Mouse (Mus musculus) cerebellum, adult 8-10 months (tissue): ENCODE measurements around the gene Srgap3.
"Not testable (repeated sequence)": the region's sequence is repeated elsewhere in the genome, so short reads cannot be mapped to it uniquely, and the experiment has no call there.

Experiments
- DNase-seq: peaks from one replicate; pipeline ENCODE4 v3.0.0; 2022

Srgap3 gene

DNA sequence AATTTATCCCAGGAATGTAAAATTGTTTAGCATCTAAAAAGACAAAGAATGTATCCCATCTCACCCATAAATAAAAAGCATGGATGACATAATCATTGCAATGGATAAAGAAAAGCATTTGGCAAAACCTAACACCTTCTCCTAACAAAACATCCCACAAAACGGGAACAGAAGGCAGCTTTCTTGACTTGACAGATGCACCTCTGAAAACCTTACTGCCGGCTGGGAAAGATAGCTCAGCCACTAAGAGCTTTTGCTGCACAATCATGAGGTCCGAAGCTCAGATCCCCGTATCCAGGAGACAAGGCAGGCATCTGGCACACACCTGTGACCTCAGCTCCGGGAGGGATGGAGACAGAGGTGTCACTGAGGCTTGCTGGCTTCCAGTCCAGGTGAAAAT, 213.1 kb downstream of the Srgap3 start:
- DNase-seq: no peak

DNA sequence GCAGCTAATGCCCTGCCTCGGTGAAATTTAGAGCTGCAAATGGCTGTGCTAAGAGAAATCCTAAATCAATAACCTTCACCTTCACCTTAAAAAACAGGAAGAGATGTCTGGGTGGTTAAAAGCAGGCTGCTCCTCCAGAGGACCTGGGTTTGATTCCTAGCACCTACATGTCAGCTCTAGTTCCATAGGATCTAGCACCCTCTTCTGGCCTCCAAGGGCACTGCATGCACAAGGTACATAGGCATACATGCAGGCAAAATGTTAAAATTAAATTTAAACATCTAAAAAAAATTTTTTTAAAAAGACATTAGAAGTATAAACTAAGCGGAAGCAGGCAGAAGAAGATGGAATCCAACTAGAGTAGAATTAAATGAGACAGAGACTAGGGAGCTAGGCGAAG, 214.6 kb downstream of the Srgap3 start:
- DNase-seq: no peak

DNA sequence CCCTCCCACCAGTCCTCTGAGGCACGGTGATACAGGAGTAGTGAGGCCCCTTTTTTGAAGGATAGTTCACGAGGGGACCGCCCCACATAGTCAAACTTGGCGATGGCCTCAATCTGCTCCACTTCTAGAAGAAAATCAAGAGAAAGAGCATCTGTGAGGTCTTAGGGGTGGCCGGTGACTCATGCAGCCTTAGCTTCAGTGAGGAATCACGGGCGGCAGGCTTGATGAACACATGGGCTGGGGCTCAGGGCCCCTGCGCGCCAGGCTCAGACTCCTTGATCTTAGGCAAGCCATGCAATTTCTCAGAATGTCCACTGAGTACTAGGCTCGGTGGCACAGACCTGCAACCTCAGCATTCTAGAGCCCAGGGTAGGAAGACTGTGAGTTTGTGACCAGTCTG, 215.7 kb downstream of the Srgap3 start:
- DNase-seq: no peak

DNA sequence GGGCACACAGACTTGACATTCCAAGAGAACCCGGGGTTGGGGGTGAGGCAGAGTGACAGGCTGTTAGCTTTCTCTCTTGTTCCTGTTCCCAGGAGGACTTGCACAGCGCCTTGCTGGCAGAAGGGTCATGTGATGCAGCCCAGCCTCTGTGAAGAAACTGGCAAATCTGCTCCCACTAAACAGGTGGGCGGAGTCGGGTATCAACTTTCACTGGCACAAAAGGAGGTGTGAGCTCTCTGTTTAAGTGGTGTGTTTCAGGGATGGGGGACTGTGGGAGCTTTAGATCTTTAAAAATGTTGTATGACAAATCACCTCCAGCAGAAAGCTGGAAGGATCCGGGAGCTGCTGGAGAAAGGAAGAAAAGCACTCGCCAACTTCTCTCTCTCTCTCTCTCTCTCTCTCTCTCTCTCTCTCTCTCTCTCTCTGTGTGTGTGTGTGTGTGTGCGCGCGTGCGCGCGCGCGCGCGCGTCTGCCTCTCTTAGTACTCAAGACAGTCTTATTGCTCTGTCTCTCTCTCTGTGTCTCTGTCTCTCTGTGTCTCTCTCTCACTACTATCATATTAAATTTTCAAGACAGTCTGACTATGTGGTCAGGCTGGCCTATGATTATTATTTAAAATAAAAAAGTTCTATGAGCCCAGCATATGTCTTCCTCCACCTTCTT, 218.2 kb downstream of the Srgap3 start:
- DNase-seq: no peak

DNA sequence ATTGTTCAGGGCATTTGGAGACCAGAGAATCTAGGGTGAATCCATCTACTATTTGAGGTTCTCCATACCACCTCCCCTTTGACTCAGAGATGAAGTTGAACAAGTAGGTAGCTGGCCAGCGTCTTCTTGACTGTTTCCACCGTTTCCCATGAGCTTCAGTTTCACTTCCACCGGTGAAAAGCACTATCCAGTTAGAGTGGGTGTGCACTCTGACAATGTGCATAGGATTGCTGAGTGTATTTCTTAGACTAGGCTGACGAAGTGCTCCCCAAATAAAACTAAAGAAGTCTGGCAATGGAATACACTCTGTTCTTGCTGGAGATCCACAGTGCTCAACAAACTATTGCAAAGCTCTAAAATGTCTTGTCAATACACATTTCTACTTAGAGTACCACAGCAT, 221.6 kb downstream of the Srgap3 start:
- DNase-seq: no peak

DNA sequence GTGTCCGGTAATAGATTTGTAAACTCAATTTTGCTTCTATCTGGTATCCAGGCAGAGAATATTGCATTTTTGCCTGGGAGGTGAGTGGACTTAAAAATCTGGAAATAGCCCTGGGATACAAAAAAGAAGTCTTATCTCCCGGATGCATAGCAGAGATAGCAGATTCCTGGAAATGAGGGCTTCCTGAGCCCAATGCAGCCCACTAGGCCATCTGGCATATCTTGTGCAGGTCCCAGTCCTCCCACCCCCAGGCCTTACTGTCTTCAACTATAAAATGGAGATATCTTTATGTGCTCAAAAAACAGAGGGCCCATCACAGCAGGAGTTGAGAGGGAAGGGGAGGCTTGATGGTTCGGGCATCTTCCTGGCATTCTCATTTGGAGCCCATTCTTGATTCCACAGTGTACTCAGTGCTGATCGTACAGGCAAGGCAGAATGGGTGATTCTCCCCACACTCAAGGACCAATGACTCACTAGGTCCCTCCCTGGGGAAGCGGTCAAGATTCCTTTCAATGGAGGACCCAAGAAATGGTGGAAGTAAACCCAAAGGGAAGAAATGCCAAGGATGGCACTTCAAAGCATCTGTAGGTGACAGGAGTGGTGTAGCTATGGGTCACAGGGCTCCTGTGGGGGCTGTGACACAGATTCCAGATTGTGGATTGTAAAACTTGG, 226.5 kb downstream of the Srgap3 start:
- DNase-seq: no peak

DNA sequence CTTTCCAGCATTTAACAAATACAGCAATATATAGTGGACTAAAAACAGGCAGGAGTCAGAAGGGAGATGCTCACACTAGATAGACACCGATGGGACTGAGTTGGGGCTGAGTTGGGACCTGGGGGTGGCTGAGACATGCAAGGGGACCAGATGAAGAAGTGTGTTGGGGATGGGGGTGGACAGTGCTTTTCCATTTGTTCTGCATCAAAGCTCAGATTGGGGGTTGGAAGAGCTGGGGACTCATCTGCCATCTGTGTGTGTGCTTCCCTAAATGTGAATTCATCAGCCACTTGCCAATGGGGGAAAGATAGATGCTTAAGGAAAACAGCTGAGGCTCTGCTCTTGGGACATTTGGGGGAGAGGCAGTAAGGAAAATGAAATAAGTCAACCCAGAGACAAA, 227.1 kb downstream of the Srgap3 start:
- no peak for DNase-seq

DNA sequence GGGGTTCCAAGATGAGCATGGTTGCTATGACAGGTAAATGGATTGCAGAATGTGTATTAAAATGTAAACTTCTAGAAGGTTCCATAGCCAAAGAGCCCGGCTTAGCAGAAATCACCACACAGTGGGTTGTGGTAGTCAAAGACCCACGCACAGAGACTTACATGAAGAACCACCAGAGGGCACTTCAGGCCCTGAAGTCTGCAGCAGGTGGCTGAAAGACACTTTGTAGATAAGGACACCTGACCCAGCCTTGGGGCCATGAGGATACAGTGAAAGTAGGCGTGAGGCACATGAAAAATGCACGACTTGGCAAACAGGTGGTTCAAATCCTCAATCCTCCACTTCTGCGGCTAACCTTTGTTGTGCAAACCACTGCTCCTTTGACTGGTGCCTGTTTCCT, 229.9 kb downstream of the Srgap3 start:
- peak; percentile 49 for DNase-seq

DNA sequence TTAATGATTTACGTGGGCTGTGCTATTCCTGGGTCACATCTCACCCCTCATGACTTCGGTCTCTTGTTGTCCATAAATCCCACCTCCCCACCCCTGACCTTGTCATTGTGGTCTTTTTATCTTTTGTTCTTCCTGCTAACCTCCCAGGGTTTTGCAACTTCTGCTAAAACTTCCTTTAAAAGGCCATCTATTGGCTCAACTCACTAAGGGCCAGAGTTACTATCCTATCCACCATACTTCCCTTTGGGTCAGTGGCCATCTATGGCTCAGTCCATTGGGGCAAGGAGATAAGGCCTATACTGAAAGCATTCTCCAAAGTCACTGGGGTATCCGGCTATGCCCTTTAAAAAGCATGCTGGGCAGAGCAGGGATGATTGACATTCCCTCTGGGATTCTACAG, 233.1 kb downstream of the Srgap3 start:
- DNase-seq: no peak

DNA sequence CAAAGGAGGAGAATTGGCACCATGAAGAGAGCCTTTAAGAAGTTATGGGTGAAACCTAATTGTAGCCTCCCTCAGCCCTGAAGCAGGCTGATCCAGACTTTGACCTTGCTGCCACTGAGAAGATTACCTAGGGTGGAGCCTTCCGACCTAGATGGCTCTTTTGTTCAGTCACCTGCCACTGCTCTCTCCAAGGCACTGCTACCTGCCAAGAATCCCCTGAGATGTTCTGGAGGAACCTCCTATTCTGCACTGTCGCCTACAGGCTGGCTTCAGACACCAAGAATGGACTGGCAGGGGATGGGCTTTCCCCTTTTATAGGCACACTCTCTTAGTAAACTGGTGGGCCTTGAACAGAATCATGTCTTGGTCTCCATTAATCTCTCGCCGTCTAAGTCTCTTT, 244.8 kb downstream of the Srgap3 start:
- DNase-seq: not testable (repeated sequence)

DNA sequence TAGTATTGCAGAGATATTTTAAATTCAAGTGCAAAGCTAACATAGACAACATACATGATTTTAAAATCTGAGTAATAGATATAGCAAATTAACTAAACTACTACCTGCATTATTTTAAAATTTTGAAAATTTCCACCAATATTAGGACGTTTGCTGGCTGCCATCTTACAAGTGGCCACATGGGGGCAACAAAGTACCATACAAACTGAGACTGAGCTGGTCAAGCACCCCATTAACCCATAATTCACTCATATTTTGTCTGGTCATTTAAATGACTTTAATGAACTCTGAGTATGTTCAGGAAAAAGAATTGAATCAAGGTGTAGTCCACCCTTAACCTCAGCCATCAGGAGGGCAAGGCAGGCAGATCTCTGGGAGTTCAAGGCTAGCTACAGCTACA, 246.7 kb downstream of the Srgap3 start:
- peak; percentile 73 for DNase-seq

DNA sequence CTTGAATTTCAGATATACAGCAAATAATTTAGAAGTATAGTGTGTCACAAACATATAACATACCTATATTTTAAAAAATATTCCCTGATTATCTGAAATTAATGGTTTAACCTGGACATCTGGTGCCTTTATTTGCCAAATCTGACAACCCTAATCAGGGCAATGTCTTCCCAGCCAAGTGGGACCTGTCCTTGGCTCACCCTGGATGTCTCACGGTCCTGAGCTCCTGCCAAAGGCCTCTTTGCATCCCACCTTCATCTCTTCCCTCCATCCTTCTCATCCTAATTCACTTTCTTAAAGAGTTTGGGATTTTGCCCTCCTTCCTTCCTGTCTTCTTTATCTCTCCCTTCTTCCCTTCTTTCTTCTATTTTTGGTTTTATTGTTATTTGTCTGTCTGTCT, 248.0 kb downstream of the Srgap3 start:
- DNase-seq: no peak

DNA sequence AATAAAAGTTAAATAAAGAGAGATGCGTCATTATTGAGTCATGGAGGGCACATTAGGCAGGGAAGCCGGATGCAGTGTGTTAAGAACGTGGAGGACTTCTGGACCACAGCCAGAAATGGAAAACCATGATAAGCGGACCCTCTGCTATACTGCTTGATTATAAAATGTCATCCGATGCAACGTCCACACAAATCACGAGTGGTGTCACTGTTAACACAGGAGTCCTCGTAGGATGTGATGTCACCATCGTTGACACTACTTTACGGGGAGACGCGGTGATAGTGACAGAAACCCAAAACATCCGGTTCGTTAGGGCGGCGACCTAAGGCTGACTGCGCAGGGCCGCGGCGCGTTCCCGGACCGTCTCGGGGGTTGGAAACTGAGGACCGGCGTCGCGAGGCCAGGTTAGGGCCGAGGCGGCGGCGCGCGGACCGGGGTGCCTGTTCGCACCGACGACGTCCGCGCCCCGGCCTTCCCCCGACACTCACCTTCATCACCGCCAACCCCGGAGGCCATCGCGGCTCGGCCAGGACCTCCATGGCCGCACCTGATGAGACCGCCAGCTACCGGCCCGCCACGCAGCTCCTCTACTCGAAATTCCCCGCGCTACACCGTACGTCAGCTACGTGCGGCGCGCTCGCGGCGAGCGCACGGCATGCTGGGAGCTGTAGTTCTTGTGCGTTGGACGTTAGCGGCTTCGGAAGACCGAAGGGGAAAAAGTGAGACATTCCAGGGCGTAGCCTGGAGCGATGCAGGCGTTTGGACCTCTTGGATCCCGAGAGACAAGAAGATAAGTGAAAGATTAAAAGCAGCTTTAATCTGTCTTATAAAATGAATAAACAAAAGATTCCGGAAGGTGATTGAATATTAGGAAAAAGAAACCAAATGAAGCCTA, 250.8 kb downstream of the Srgap3 start, which contains the start of gene Rad18:
Gene Rad18, minus strand, starts transcription at position 631 of the 895 bp plus-strand sequence.
- DNase-seq: peak; percentile 78

DNA sequence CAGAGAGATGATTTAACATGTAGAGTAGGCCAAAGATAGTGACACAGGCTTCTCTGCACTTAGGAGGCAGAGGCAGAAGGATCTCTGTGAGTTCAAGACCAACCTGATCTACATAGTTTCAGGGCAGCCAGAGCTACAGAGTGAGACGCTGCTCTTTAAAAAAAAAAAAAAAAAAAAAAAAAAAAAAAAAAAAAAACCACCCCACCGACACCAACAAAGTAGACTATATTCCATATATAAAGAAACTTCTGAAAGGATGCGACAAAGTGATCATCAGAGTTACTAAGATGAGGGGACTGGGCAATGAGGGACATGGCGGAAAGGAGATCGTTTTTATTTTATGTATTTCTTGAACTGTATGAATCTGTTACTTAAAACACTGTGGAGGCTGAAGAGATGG, 252.6 kb downstream of the Srgap3 start:
- DNase-seq: no peak

DNA sequence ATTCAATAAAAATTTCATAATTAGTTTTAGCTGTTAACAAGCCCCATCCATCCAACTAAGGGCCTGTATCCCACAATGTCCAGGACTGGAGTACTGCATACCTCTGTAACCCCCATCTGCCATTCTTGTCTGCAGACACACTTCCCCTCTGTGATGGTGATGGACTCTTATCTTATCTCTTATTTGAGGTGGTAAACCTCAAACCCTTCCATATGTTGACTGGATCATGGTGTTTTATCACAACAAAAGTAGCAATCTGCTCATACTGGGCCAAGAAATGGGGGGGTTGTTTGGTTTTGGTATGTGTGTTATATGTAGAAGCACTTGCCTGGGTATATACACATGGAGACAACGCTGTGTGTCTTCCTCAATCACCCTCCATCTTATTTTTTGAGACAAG, 255.5 kb downstream of the Srgap3 start:
- no peak for DNase-seq

DNA sequence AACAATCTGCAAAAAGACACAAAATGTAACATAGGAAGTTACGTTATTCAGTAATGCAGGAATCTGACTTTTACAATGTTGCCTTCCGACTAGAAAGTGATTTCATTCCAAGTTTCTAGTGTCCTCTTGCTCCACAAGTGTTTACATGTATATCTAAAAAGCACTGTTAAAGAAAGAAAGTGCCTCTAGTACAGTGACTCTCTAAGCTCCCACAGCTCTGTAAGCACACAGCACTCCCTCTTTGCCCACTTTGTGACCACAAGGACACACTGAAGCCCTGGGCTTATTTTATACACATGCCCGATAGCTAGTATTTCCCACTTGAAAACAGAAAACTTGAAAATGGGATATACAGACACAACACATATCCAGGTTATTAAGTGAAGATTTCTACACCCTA, 259.0 kb downstream of the Srgap3 start:
- no peak for DNase-seq

DNA sequence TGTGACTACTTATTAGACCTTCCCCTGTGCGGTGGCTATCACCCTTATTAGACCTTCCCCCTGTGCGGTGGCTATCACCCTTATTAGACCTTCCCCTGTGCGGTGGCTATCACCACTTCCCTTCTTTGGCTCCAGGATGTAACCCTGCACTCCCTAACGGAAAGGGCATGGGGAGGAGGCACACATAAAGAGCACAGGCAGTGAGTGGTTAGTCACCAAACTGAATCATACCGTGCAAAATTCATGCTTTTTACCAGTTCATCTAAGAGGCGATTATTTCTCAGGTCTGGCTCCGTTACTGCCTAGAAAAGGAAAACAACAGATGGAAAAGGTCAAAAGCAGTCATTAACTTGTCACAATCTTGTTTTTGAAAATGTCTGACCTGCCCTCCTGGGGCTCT, 260.6 kb downstream of the Srgap3 start:
- no peak for DNase-seq

DNA sequence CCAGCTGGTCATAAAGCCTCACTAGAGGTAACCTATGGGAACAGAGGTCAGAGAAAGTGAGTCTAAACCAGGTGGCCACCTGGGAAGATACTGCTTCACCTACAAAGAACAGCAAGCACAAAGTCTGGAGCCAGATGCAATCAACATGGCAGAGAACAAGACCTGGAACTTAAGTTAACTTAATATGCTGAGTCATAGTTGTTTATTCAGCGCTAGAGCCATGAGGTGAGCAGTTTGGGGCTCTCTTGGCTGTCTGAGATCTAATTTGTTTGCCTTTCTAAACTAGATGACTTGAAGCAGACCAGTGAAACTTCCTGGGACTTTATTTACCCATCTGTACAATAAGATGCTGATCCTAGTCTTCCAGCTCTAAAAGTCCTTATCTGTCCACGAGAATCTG, 263.0 kb downstream of the Srgap3 start:
- no peak for DNase-seq
